Mouse (Mus musculus): ENCODE results near the gene P2rx6. TPM values are rescaled to one million over a fixed set of nuclear protein-coding genes. Genes with fewer than 3 reads are reported as not detected.

P2rx6 gene
- total RNA-seq, 2 experiments from 2014 or later, result 1.8 TPM

- no peak for DNase-seq
Observed at GRCm38 (mm10) chr16:17626269-17626555, 64.5 kb downstream of the P2rx6 start.

Other genes with a start within 250 kb of the P2rx6 start
- 1 to 10 TPM; 1.2 to 1.3 TPM for gene Serpind1, start 230.5 kb upstream of the P2rx6 start, total RNA-seq (2021)
- gene Snap29, start 155.9 kb upstream of the P2rx6 start, total RNA-seq (2021), result 10 to 100 TPM; 15.8 to 17.0 TPM
- 10 to 100 TPM; 54.9 to 63.4 TPM for gene Pi4ka, start 155.6 kb upstream of the P2rx6 start, total RNA-seq (2021)
- 10 to 100 TPM; 28.9 to 29.4 TPM for gene Crkl, start 109.9 kb upstream of the P2rx6 start, total RNA-seq (2021)
- under 1 TPM in 1 of 2 experiments, not detected in 1; 0.18 TPM for gene Aifm3, start 72.3 kb upstream of the P2rx6 start, total RNA-seq (2021)
- gene Lztr1, start 53.2 kb upstream of the P2rx6 start, total RNA-seq (2021), result 10 to 100 TPM; 31.8 to 32.1 TPM
- gene Thap7, start 30.7 kb upstream of the P2rx6 start, total RNA-seq (2021), result 10 to 100 TPM; 13.5 to 13.6 TPM
- not detected for gene Lrrc74b, start 638 bp upstream of the P2rx6 start, total RNA-seq (2021)
- 1 to 10 TPM; 4.2 to 4.3 TPM for gene Slc7a4, start 21.3 kb downstream of the P2rx6 start, total RNA-seq (2021)
- gene Smpd4, start 57.5 kb downstream of the P2rx6 start, total RNA-seq (2021), result 10 to 100 TPM; 18.9 to 20.6 TPM
- gene Ccdc74a, start 84.6 kb downstream of the P2rx6 start, total RNA-seq (2021), result under 1 TPM; 0.35 to 0.57 TPM
- 10 to 100 TPM; 21.0 to 25.0 TPM for gene Med15, start 171.0 kb downstream of the P2rx6 start, total RNA-seq (2021)
- gene Klhl22, start 197.7 kb downstream of the P2rx6 start, total RNA-seq (2021), result 10 to 100 TPM; 18.2 to 24.2 TPM
- 1 to 10 TPM; 4.8 TPM for gene Scarf2, start 235.4 kb downstream of the P2rx6 start, total RNA-seq (2021)

All from heart, adult 18-20 months (tissue).